Mouse (Mus musculus) liver, embryonic 16.5 days (tissue): ENCODE results near the gene Pald1. TPM values are rescaled to one million over a fixed set of nuclear protein-coding genes. Genes with fewer than 3 reads are reported as not detected.

ENCODE experiments used
- ATAC-seq: fragments of 200-750 bp; cut with Nextera tagmentation; 2 replicates; pipeline ENCODE4 v1.8.0; 2017; ENCODE audit warnings: low read depth, mild to moderate bottlenecking, moderate number of reproducible peaks, moderate library complexity
- H3K27ac ChIP-seq: fragments of 300-500 bp; sonication (generic); 2 replicates; pipeline ENCODE4 v1.5.1; 2014; ENCODE audit warnings: mild to moderate bottlenecking, low read length
- H3K27me3 ChIP-seq: fragments of 300-500 bp; sonication (generic); 2 replicates; pipeline ENCODE4 v1.6.1; 2014; ENCODE audit warnings: low read depth, low read length, mixed read lengths; ENCODE audit not compliant: control insufficient read depth, insufficient read depth
- H3K36me3 ChIP-seq: fragments of 300-500 bp; sonication (generic); 2 replicates; pipeline ENCODE4 v1.6.1; 2014; ENCODE audit warnings: mild to moderate bottlenecking; ENCODE audit not compliant: control insufficient read depth, insufficient read depth
- H3K4me1 ChIP-seq: fragments of 300-500 bp; sonication (generic); 2 replicates; pipeline ENCODE4 v1.6.1; 2014; ENCODE audit warnings: low read depth, low read length, mixed read lengths; ENCODE audit not compliant: control insufficient read depth
- H3K4me2 ChIP-seq: fragments of 300-500 bp; sonication (generic); 2 replicates; pipeline ENCODE4 v1.6.1; 2014; ENCODE audit warnings: low read depth, low read length, mixed read lengths
- H3K4me3 ChIP-seq: fragments of 300-500 bp; sonication (generic); 2 replicates; pipeline ENCODE4 v1.5.1; 2014; ENCODE audit warnings: low read depth, mild to moderate bottlenecking, low read length
- H3K9ac ChIP-seq: fragments of 300-500 bp; sonication (generic); 2 replicates; pipeline ENCODE4 v1.6.1; 2014; ENCODE audit warnings: low read depth, low read length
- H3K9me3 ChIP-seq: fragments of 300-500 bp; sonication (generic); replicated peaks from 2 replicates; pipeline ENCODE4 v1.6.1; 2016; ENCODE audit warnings: low read length; ENCODE audit not compliant: control insufficient read depth
- WGBS: fragments of 180-500 bp; shearing (Covaris S2); extraction: QIAGEN DNeasy Blood & Tissue Kit; methylation state at CpG from one replicate; pipeline ENCODE4 v1.1.7; 2014; ENCODE audit not compliant: insufficient replicate concordance; 5-methylcytosine and 5-hydroxymethylcytosine counted together
- polyA plus RNA-seq: library from polyadenylated mRNA; unstranded; fragments of >200 nt; fragmentation: Nextera tagmentation; extraction: Ambion mirVana; gene quantifications from 2 replicates; pipeline ENCODE4 v1.2.1, GENCODE M21; 2015

Pald1 gene
- polyA plus RNA-seq, 1 experiment from 2014 or later: 6.5 TPM

DNA sequence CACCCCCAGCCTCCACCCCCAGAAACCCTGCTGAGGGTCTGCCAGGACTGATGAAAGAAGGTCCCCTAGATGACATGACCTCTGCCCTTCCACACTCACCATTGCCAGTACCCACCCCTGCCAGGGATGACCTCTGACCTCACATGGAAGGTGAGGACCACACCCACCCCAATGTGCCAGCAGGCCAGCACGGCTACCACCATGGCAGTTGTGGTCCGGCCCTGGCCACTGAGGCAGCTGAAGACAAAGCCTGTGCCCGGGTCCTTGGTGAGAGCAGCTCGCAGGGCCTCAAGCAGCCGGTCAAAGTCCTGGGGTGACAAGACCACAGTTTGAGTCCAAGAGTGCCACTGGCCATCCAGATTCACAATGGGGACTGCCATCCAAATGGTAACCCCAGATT lies 42.3 kb downstream of the Pald1 start:
- no peak for ATAC-seq
- Histone ChIP-seq H3K4me1 (no peaks in the 10 kb centered on the region; the same call in 1 of the 2 replicates), H3K4me2 (no peak overlapping the region), H3K4me3 (no peak overlapping the region), H3K27ac (no peak overlapping the region), H3K9me3 (no peaks in the 10 kb centered on the region), H3K27me3 (no peaks in the 10 kb centered on the region), H3K36me3 (no peaks in the 10 kb centered on the region), H3K9ac (no peak overlapping the region)
- 68% methylated on average over 5 of the region's 5 CpGs for WGBS

GRCm38 (mm10) chr10:61340247-61340646 lies 43.1 kb downstream of the Pald1 start:
- WGBS: 60% methylated on average over 9 of the region's 9 CpGs
- Histone ChIP-seq H3K4me2 (no peak overlapping the region), H3K4me1 (no peaks in the 10 kb centered on the region; the same call in 1 of the 2 replicates), H3K9ac (no peak overlapping the region), H3K9me3 (no peaks in the 10 kb centered on the region), H3K27ac (no peak overlapping the region), H3K27me3 (no peaks in the 10 kb centered on the region), H3K36me3 (no peaks in the 10 kb centered on the region), H3K4me3 (no peak overlapping the region)
- peak; percentile 62 for ATAC-seq

GRCm38 (mm10) chr10:61339216-61339615 lies 44.1 kb downstream of the Pald1 start:
- Histone ChIP-seq H3K27ac (no peak overlapping the region), H3K36me3 (no peaks in the 10 kb centered on the region), H3K9ac (no peak overlapping the region), H3K4me2 (no peak overlapping the region), H3K27me3 (no peaks in the 10 kb centered on the region), H3K9me3 (no peaks in the 10 kb centered on the region), H3K4me3 (no peak overlapping the region), H3K4me1 (no peaks in the 10 kb centered on the region; the same call in 1 of the 2 replicates)
- WGBS: 79% methylated on average over 9 of the region's 9 CpGs
- no peak for ATAC-seq

DNA sequence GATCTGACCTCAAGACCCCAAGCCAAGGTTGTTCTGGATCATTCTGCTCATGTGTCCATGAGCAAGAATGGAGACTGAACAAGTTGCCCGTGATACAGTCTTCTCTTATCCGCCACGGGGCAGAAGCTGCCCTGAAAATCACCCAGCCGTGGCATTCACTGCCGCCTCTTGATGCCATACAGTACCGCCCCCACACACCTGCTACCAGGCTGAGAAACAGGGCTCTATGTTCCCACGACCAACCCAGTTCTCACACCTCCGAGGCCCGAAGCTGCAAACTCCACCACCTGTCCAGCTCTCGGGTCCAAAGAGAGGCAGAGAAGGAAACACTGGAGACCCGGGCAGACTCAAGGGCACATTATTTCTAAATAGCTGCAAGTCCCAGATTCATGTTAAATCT lies 45.7 kb downstream of the Pald1 start:
- Histone ChIP-seq H3K4me1 (no peaks in the 10 kb centered on the region; the same call in 1 of the 2 replicates), H3K9me3 (no peaks in the 10 kb centered on the region), H3K4me2 (no peak overlapping the region), H3K27me3 (no peaks in the 10 kb centered on the region), H3K9ac (no peak overlapping the region), H3K4me3 (no peak overlapping the region), H3K36me3 (no peaks in the 10 kb centered on the region), H3K27ac (no peak overlapping the region)
- no peak for ATAC-seq
- 69% methylated on average over 11 of the region's 11 CpGs for WGBS

DNA sequence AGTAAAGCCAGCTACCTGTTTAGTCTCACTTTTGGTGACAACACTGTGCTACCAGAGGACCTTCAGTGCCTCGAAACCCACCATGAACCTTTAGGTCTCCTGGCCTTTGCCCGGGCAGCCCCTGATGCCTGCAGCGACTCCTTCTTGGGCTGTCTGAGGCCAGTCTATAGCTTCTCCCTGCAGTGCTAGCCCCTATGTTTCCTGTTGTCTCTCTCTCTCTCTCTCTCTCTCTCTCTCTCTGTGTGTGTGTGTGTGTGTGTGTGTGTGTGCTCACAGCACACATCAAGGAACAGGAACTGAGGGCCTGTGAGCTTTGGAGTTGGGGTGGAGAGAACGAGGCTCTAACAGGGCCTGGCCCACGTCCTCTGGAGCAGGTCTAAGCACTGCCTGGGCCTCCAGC lies 46.7 kb downstream of the Pald1 start:
- H3K27me3 ChIP-seq: no peaks in the 10 kb centered on the region
- no peaks in the 10 kb centered on the region; the same call in 1 of the 2 replicates for H3K4me1 ChIP-seq
- H3K9me3 ChIP-seq: no peaks in the 10 kb centered on the region
- H3K36me3 ChIP-seq: no peaks in the 10 kb centered on the region
- H3K27ac ChIP-seq: no peak overlapping the region
- no peak overlapping the region for H3K9ac ChIP-seq
- ATAC-seq: no peak
- H3K4me3 ChIP-seq: no peak overlapping the region
- no peak overlapping the region for H3K4me2 ChIP-seq
- 62% methylated on average over 5 of the region's 5 CpGs for WGBS

DNA sequence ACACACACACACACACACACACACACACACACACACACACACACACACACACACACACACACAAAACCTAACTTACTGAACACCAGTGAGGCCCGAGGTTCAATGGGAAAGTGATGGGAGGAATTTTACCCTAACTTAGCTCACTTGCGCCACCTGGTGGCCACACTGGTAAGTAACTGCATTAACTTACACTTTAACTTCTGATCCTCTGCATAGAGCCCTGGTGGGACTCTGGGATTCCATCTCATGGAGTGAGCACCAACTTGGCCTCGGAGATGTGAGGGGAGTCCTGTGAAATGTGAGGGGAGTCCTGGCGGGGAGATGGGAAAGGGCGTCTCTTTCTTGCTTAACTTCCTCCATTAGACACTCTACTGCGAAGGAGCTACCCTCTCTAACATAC lies 47.2 kb downstream of the Pald1 start:
- H3K9ac ChIP-seq: no peak overlapping the region
- no peaks in the 10 kb centered on the region for H3K9me3 ChIP-seq
- H3K27me3 ChIP-seq: no peaks in the 10 kb centered on the region
- WGBS: 18% methylated on average over 6 of the region's 6 CpGs
- no peaks in the 10 kb centered on the region for H3K36me3 ChIP-seq
- H3K4me3 ChIP-seq: no peak overlapping the region
- no peak overlapping the region for H3K27ac ChIP-seq
- H3K4me1 ChIP-seq: no peaks in the 10 kb centered on the region; the same call in 1 of the 2 replicates
- H3K4me2 ChIP-seq: no peak overlapping the region
- ATAC-seq: no peak

GRCm38 (mm10) chr10:61334545-61334944 lies 48.8 kb downstream of the Pald1 start:
- Histone ChIP-seq H3K36me3 (no peaks in the 10 kb centered on the region), H3K4me1 (no peaks in the 10 kb centered on the region; the same call in 1 of the 2 replicates), H3K27me3 (no peaks in the 10 kb centered on the region), H3K4me2 (no peak overlapping the region), H3K27ac (no peak overlapping the region), H3K9ac (no peak overlapping the region), H3K4me3 (no peak overlapping the region), H3K9me3 (no peaks in the 10 kb centered on the region)
- 24% methylated on average over 7 of the region's 7 CpGs for WGBS
- ATAC-seq: no peak

- Histone ChIP-seq H3K9me3 (no peaks in the 10 kb centered on the region), H3K36me3 (no peaks in the 10 kb centered on the region), H3K9ac (no peak overlapping the region), H3K27ac (no peak overlapping the region), H3K4me3 (no peak overlapping the region), H3K27me3 (no peaks in the 10 kb centered on the region), H3K4me2 (no peak overlapping the region), H3K4me1 (no peaks in the 10 kb centered on the region)
- 75% methylated on average over 5 of the region's 5 CpGs for WGBS
- ATAC-seq: no peak
These were observed 52.3 kb downstream of the Pald1 start for GRCm38 (mm10) chr10:61331046-61331445.

- H3K9ac ChIP-seq: no peak overlapping the region
- H3K4me1 ChIP-seq: no peaks in the 10 kb centered on the region
- no peaks in the 10 kb centered on the region for H3K36me3 ChIP-seq
- no peak overlapping the region for H3K4me3 ChIP-seq
- H3K4me2 ChIP-seq: no peak overlapping the region
- no peaks in the 10 kb centered on the region for H3K27me3 ChIP-seq
- no peaks in the 10 kb centered on the region for H3K9me3 ChIP-seq
- H3K27ac ChIP-seq: no peak overlapping the region
- no peak for ATAC-seq
- 64% methylated on average over 7 of the region's 7 CpGs for WGBS
These were observed 54.4 kb downstream of the Pald1 start for GRCm38 (mm10) chr10:61328927-61329326.
